Mouse (Mus musculus) Patski (cell line): Measurements from ENCODE around the gene Mrpl27. TPM values are rescaled to one million over a fixed set of nuclear protein-coding genes. Genes with fewer than 3 reads are reported as not detected.

Source experiments
- ATAC-seq: fragments of 100-300 bp; one replicate; pipeline ENCODE4 v1.8.0; 2021
- CTCF ChIA-PET: fragments of 350-600 bp; sonication (Branson Sonifier 250); formaldehyde crosslinking; loops from one replicate; lab custom pipeline; 2022; ENCODE audit warnings: inconsistent platforms; lab: Charles Lee
- POLR2A ChIA-PET: fragments of 350-600 bp; sonication (Branson Sonifier 250); formaldehyde crosslinking; loops from one replicate; lab custom pipeline; 2022; ENCODE audit warnings: antibody characterized with exemption, inconsistent platforms; lab: Charles Lee
- DNase-seq: peaks from one replicate; pipeline ENCODE4 v3.0.0-alpha.2; 2011; ENCODE audit warnings: low read depth, low spot score
- H3K27me3 ChIP-seq: fragments of 371-371 bp; one replicate; pipeline ENCODE4 v1.5.1; 2021
- CTCF ChIP-seq: fragments of 100-300 bp; IDR thresholded peaks from one replicate; pipeline ENCODE4 v1.5.1; 2021
- in situ Hi-C: fragments of 300-500 bp; cut with MboI; formaldehyde crosslinking; loops from 3 replicates; pipeline ENCODE4 v1.11.1; 2018; ENCODE audit warnings: low pct_unique_long_range_greater_than_20kb, mixed read lengths
- polyA plus RNA-seq: library from polyadenylated mRNA; unstranded; gene quantifications from one replicate; pipeline ENCODE4 v1.2.3, GENCODE M21; 2021

Gene Mrpl27
- polyA plus RNA-seq, 1 experiment from 2014 or later, result 54.1 TPM

DNA sequence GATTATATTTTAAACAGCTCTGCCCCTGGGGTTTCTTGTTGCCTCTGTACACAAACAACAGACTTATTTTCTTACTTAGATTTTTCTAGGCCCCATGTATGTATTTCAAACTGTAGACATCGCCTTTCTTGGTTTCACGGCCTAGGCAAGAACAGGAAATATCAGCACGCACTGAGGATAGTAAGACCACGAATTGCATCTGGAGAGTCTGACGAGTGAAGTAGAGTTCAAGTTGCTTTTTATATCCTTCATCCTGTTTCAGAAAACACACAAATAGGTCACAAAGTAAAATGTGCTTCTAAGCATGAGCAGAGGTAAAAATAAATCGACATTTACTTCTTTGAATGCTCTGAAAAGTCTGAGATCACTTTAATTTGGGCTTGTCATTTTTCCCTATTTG is 41.9 kb downstream of the Mrpl27 start:
- ATAC-seq (no peak), DNase-seq (no peak)
- peaks cover 10% of the 10 kb centered on the region for H3K27me3 ChIP-seq
- CTCF ChIA-PET, result no interaction called here
- POLR2A ChIA-PET, result no interaction called here
- TF ChIP-seq CTCF, result no peak
- in situ Hi-C loops, result no loop called here

DNA sequence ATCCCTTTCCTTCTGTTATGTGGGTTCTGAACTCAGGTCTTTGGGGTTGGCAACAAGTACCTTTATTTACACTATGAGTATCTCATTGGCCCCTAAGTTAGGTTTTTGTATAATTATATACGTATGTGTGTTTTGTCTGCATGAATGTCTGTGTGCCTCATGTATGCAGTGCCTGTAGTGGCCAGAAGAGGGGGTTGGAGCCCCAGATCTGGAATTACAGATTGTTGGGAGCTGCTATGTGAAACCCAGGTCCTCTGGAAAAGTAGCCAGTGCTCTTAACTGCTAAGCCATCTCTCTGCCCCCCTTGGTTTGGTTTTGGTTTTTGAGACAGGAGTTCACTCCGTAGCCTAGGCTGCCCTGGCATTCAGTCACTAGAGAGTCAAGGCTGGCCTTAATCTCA is 43.6 kb downstream of the Mrpl27 start:
- ChIA-PET POLR2A (no interaction called here), CTCF (no interaction called here)
- DNase-seq (no peak), ATAC-seq (no peak)
- H3K27me3 ChIP-seq, result peaks cover 10% of the 10 kb centered on the region
- in situ Hi-C loops, result no loop called here
- no peak for TF ChIP-seq CTCF

DNA sequence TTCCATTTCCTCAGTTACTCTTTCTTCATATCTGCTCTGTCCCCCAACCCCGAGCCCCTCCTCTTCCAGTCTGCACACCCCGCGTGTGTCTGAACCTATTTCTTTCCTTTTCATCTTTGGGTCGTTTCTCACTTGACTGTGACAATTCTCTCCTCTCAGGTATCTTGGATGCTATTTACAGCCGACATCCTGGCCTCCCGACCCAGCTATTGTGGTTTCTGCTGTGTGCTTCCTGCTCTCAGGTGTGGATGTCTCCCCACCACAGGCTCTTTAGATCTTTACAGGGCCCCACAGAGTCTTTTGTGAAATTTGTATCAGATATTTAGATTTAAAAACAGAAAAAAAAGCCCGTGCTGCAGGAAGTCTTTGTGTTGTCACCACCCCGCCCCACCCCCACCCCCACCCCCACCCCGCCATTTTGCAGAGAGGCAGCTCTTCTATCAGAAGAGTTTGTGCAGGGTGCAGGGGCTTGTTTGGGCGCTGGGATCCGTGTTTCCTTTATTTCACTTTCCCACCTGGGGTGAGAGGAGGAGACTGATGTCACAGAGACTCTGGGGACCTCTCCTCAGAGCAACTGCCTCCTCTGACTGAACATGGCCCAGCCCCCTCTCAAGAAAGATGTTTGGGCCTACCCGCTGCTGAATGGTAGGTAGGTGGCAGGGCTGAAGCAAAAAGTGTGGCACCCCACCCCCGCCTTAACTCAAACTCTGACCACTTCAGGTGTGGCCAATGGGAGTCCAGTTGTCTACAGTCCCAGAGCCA is 44.3 kb downstream of the Mrpl27 start:
- no peak for DNase-seq

DNA sequence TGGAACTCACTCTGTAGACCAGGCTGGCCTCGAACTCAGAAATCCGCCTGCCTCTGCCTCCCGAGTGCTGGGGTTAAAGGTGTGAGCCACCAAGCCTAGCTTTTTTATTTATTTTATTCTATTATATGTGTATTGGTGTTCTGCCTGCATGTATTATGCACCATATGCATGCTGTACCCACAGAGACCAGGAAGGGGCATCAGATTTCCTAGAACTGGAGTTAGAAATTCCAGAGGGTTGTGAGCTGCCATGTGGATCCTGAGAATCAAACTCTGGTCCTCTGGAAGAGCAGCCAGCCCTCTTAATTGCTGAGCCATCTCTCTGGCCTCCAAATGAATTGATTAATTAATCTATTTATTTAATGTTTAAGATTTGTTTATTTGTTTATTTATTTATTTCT is 45.8 kb downstream of the Mrpl27 start:
- POLR2A ChIA-PET, result no interaction called here
- CTCF ChIA-PET, result no interaction called here
- peaks cover 10% of the 10 kb centered on the region for H3K27me3 ChIP-seq
- ATAC-seq (no peak), DNase-seq (no peak)
- TF ChIP-seq CTCF, result no peak
- in situ Hi-C loops, result no loop called here

More for the DNA sequence above, 44.3 kb downstream of the Mrpl27 start:
- H3K27me3 ChIP-seq, result peaks cover 10% of the 10 kb centered on the region
- no peak for TF ChIP-seq CTCF
- ChIA-PET CTCF (no interaction called here), POLR2A (no interaction called here)
- ATAC-seq, result no peak
- in situ Hi-C loops, result no loop called here

DNA sequence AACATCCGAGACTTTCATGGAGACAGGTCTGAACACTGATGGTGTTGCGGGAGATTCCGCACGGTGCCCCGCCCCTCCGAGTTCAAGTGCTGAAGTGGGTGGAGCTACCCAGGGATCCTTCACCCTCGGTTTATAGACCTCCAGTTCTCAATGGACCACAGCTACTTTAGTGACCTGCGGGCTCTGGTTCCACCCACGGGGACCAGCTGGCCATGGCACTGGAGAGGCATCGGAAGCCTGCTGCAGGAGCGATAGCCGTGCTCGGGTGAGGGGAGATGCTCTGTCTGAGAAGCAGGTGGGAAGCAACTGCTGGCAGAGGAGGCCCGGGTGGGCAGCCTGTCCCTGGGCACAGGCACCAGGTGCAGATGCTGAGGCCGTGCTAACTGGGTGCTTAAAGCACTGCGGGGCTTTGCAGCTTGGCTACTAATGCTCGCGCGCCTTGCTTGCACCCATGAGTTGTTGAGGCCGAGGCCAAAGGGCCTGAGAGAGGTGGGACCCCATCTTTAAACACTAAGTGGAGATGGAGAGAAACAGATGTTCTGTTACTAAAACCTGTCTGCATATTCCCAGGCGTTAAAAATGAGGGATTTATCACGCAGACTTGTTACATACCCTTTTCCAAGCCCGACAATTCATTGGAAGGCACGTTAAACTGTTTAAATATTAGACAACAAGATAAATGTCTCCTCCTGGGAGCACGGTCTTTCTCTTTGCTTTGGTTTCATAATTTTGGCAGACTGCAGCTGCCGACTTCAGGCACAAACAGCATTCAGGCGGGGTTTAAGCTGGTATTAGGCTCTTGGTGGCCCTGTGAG is 48.0 kb downstream of the Mrpl27 start:
- ChIA-PET CTCF (no interaction called here), POLR2A (interaction anchor here (0.6 to 0.7 kb wide), 2 partner anchors 227 to 288 kb away, joined by 3 to 7 read pairs; no protein-coding TSS in a partner anchor)
- peaks cover 5% of the 10 kb centered on the region for H3K27me3 ChIP-seq
- in situ Hi-C loops, result no loop called here
- TF ChIP-seq CTCF, result no peak
- ATAC-seq (no peak), DNase-seq (no peak)

DNA sequence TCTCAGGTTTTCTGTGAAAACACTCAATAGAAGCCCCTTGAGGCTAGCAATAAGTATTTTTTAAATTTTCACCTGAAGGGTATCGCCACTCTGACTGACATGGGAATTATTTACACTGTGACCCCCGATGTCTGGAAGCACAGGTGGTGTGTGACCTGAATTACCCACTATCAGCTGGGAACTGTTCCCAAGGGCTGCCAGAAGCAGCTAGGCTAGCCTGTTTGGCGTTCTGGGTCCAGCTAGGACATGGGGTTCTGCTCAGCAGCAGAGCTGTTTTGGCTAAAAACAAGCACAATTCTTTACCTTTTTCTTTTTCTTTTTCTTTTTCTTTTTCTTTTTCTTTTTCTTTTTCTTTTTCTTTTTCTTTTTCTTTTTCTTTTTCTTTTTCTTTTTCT is 48.6 kb downstream of the Mrpl27 start:
- peaks cover 4% of the 10 kb centered on the region for H3K27me3 ChIP-seq
- in situ Hi-C loops, result no loop called here
- ATAC-seq, result no peak
- TF ChIP-seq CTCF, result no peak
- CTCF ChIA-PET, result no interaction called here
- DNase-seq, result no peak
- POLR2A ChIA-PET, result interaction anchor here (0.7 kb wide), 1 partner anchor 288 kb away, joined by 7 read pairs; no protein-coding TSS in a partner anchor

DNA sequence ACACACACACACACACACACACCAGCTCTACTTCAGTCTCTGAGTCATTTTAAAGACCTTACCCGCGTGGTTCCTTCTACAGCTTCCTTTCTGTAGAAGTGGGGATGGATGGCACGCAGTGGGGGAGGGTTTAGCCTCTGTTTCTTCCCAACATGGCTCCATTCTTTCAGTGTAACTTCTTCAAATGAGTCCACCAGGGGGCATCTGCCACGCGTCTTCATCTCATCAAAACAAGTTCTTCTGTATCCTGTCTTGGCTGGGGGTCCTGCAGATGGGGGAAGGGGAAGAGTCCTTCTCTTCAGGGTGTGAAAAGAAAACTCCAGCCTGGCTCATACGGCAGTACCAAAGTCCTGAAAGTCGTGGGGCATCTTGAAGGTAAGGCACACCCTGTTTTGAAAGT is 50.5 kb downstream of the Mrpl27 start:
- ATAC-seq, result no peak
- in situ Hi-C loops, result no loop called here
- CTCF ChIA-PET, result no interaction called here
- DNase-seq, result no peak
- TF ChIP-seq CTCF, result no peak
- POLR2A ChIA-PET, result no interaction called here
- no peaks in the 10 kb centered on the region for H3K27me3 ChIP-seq

DNA sequence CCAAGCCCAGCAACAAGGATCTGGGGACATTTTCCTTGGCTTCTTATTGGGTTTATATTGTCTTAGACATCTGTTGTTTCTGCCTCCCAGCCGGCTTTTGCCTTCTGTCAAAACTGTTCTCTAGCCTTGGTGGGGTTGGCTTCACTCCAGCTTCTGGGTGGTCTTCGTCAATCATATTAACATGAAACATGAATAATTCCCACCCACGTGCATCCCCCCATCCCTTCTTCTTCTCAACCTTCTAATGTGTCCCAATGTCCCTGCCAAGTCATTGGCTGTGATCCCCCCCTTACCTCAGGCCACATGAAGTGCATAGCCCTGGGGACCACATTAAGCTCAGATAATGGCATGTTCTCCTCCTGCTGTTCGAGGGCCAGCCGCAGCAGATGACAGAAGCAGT is 50.9 kb downstream of the Mrpl27 start, which contains the start of gene Gm11541:
Gm11541 (minus strand) TSS at position 28 of the 400 bp plus-strand sequence.
- TF ChIP-seq CTCF, result no peak
- in situ Hi-C loops, result no loop called here
- no peak for DNase-seq
- POLR2A ChIA-PET, result no interaction called here
- H3K27me3 ChIP-seq, result no peaks in the 10 kb centered on the region
- CTCF ChIA-PET, result interaction anchor here (1.7 kb wide), 1 partner anchor 17 kb away, joined by 4 read pairs; no protein-coding TSS in a partner anchor
- ATAC-seq, result no peak

Other genes with a start within 250 kb of the Mrpl27 start
- gene Cacna1g, start 179.6 kb upstream of the Mrpl27 start, polyA plus RNA-seq, result 79.1 TPM
- 0.27 TPM for gene Spata20, start 167.6 kb upstream of the Mrpl27 start, polyA plus RNA-seq
- 48.0 TPM for gene Epn3, start 153.8 kb upstream of the Mrpl27 start, polyA plus RNA-seq
- 1.3 TPM for gene Mycbpap, start 132.0 kb upstream of the Mrpl27 start, polyA plus RNA-seq
- 11.4 TPM for gene Rsad1, start 104.5 kb upstream of the Mrpl27 start, polyA plus RNA-seq
- gene Chad, start 88.7 kb upstream of the Mrpl27 start, polyA plus RNA-seq, result 0.04 TPM
- 6.5 TPM for gene Acsf2, start 51.9 kb upstream of the Mrpl27 start, polyA plus RNA-seq
- gene Lrrc59, start 24.0 kb upstream of the Mrpl27 start, polyA plus RNA-seq, result 157 TPM
- 6.9 TPM for gene Eme1, start 197 bp downstream of the Mrpl27 start, polyA plus RNA-seq
- 34.5 TPM for gene Xylt2, start 23.7 kb downstream of the Mrpl27 start, polyA plus RNA-seq
- gene Gm11541, start 50.7 kb downstream of the Mrpl27 start, polyA plus RNA-seq, result not detected
- gene Cdc34b, start 88.0 kb downstream of the Mrpl27 start, polyA plus RNA-seq, result 2.2 TPM
- gene Tmem92, start 128.9 kb downstream of the Mrpl27 start, polyA plus RNA-seq, result not detected